Mouse (Mus musculus) kidney, adult 8-10 months (tissue): ENCODE measurements around the gene Mettl6.
A peak's percentile ranks its signal among the peaks of the same experiment; 100 is the strongest.

Experiments
- DNase-seq, 2 experiments: peaks; one replicate each; pipeline ENCODE4 v3.0.0; 2022

Mettl6 gene

GRCm38 (mm10) chr14:31494975-31495455 is at the start of gene Mettl6:
Mettl6 (minus strand) TSS chr14:31495040.
- DNase-seq, result peak; percentile 89 to 91

GRCm38 (mm10) chr14:31543885-31544442 is 49.1 kb upstream of the Mettl6 start:
- DNase-seq, result no peak

- peak; percentile 16 to 20 for DNase-seq
Measured at GRCm38 (mm10) chr14:31537298-31537697, 42.5 kb upstream of the Mettl6 start.

- DNase-seq, result peak; percentile 46 to 63
Measured at GRCm38 (mm10) chr14:31532656-31533055, 37.8 kb upstream of the Mettl6 start.

GRCm38 (mm10) chr14:31531506-31532148 is 36.8 kb upstream of the Mettl6 start:
- peak in 1 of 2 experiments; percentile 26 for DNase-seq

- DNase-seq, result peak; percentile 21 to 50
Measured at GRCm38 (mm10) chr14:31530847-31531246, 36.0 kb upstream of the Mettl6 start.

- no peak for DNase-seq
Measured at GRCm38 (mm10) chr14:31525040-31525810, 30.4 kb upstream of the Mettl6 start.

- no peak for DNase-seq
Measured at GRCm38 (mm10) chr14:31521318-31521717, 26.5 kb upstream of the Mettl6 start.

- DNase-seq, result peak; percentile 46 to 62
Measured at GRCm38 (mm10) chr14:31519165-31519564, 24.3 kb upstream of the Mettl6 start.

GRCm38 (mm10) chr14:31515895-31516294 is 21.1 kb upstream of the Mettl6 start:
- no peak for DNase-seq

- no peak for DNase-seq
Measured at GRCm38 (mm10) chr14:31510322-31510721, 15.5 kb upstream of the Mettl6 start.

GRCm38 (mm10) chr14:31509911-31510310 is 15.1 kb upstream of the Mettl6 start:
- no peak for DNase-seq

- DNase-seq, result no peak
Measured at GRCm38 (mm10) chr14:31506456-31506855, 11.6 kb upstream of the Mettl6 start.

- no peak for DNase-seq
Measured at GRCm38 (mm10) chr14:31503406-31503805, 8.6 kb upstream of the Mettl6 start.

- DNase-seq, result no peak
Measured at GRCm38 (mm10) chr14:31499526-31499925, 4.7 kb upstream of the Mettl6 start.

GRCm38 (mm10) chr14:31496241-31496646 is 1.4 kb upstream of the Mettl6 start:
- DNase-seq, result no peak

- no peak for DNase-seq
Measured at GRCm38 (mm10) chr14:31495538-31495937, 698 bp upstream of the Mettl6 start.

- DNase-seq, result peak; percentile 13 to 14
Measured at GRCm38 (mm10) chr14:31494349-31494974, 378 bp downstream of the Mettl6 start, which contains the start of gene Eaf1. Eaf1 (plus strand) TSS chr14:31494399.

- no peak for DNase-seq
Measured at GRCm38 (mm10) chr14:31493901-31494300, 939 bp downstream of the Mettl6 start.

- DNase-seq, result no peak
Measured at GRCm38 (mm10) chr14:31488055-31488454, 6.8 kb downstream of the Mettl6 start.

GRCm38 (mm10) chr14:31486465-31486864 is 8.4 kb downstream of the Mettl6 start:
- DNase-seq, result no peak

- DNase-seq, result no peak
Measured at GRCm38 (mm10) chr14:31482417-31482816, 12.4 kb downstream of the Mettl6 start.

GRCm38 (mm10) chr14:31473297-31473696 is 21.5 kb downstream of the Mettl6 start:
- no peak for DNase-seq
